In genomic region chr5:108313065-108313860, GRCm38 (mm10) we compare ENCODE assay signal across 8 mouse cellular contexts. TPM values are rescaled to one million over a fixed set of nuclear protein-coding genes. Genes with fewer than 3 reads are reported as not detected.
A peak's percentile ranks its signal among the peaks of the same experiment; 100 is the strongest.
DNase-seq lines count a peak whose midpoint lies in the region; ATAC-seq and TF ChIP-seq lines count a peak whose summit lies in the region.

No protein-coding gene starts in this region.

- no peak for ATAC-seq in forebrain, postnatal 0 days
- ATAC-seq in liver, embryonic 15.5 days (ENCODE audit: insufficient read depth) = peak; percentile 58

- intact Hi-C loops in heart, postnatal 36 days (cut with DNase I) = loop anchor here (2.0 to 10.0 kb wide), 3 partner anchors 44 to 278 kb away; partner anchors contain the start of genes Ccdc18, Dr1 and Tmed5

- no peaks in the 10 kb centered on the region for H3K9me3 ChIP-seq in ES-Bruce4 (replicated peaks; ENCODE audit: control insufficient read depth, insufficient read depth, low read length, poor library complexity, severe bottlenecking)
- H3K9me3 ChIP-seq in forebrain, postnatal 0 days (ENCODE audit: low read length) = no peaks in the 10 kb centered on the region
- no peaks in the 10 kb centered on the region for H3K9me3 ChIP-seq in liver, embryonic 15.5 days (replicated peaks)

- WGBS in forebrain, postnatal 0 days = 6% methylated on average over 16 of the region's 16 CpGs
- 4% methylated on average over 16 of the region's 16 CpGs for WGBS in liver, embryonic 15.5 days (ENCODE audit: insufficient replicate concordance)

- peak overlapping the region; percentile 90 for H3K4me3 ChIP-seq in ES-Bruce4 (ENCODE audit: low read depth, low read length)
- H3K4me3 ChIP-seq in forebrain, postnatal 0 days (ENCODE audit: low read depth, low read length) = peak overlapping the region; percentile 89
- H3K4me3 ChIP-seq in liver, embryonic 15.5 days (replicated peaks) = peak overlapping the region; percentile 85

- TF ChIP-seq CTCF in ES-Bruce4 (IDR thresholded peaks at IDR 0.05; ENCODE audit: low read depth, low read length) = no peak
- TF ChIP-seq CTCF in forebrain, postnatal 0 days (IDR thresholded peaks at IDR 0.05; ENCODE audit: low read depth) = no peak

- no peak overlapping the region for H3K27ac ChIP-seq in ES-Bruce4 (ENCODE audit: insufficient read depth, low read length)
- H3K27ac ChIP-seq in forebrain, postnatal 0 days (ENCODE audit: low read depth, low read length) = peak overlapping the region; percentile 84; the same call in 1 of the 2 replicates
- peak overlapping the region; percentile 84 for H3K27ac ChIP-seq in liver, embryonic 15.5 days (replicated peaks)

- H3K9ac ChIP-seq in ES-Bruce4 (ENCODE audit: low read depth, poor library complexity, severe bottlenecking) = peak overlapping the region; percentile 65
- H3K9ac ChIP-seq in forebrain, postnatal 0 days = peak overlapping the region; percentile 80
- H3K9ac ChIP-seq in liver, embryonic 15.5 days = peak overlapping the region; percentile 80

- no peak for TF ChIP-seq POLR2A in ES-Bruce4 (IDR thresholded peaks at IDR 0.05; ENCODE audit: insufficient read depth, low read length)

- no peaks in the 10 kb centered on the region for H3K27me3 ChIP-seq in ES-Bruce4 (ENCODE audit: control insufficient read depth, insufficient read depth, low read length, poor library complexity, severe bottlenecking)
- H3K27me3 ChIP-seq in forebrain, postnatal 0 days (ENCODE audit: insufficient read depth, low read length) = no peaks in the 10 kb centered on the region
- H3K27me3 ChIP-seq in liver, embryonic 15.5 days = no peaks in the 10 kb centered on the region

- H3K36me3 ChIP-seq in ES-Bruce4 (ENCODE audit: control insufficient read depth, insufficient read depth, low read length, poor library complexity, severe bottlenecking) = no peaks in the 10 kb centered on the region
- peaks cover 5% of the 10 kb centered on the region; the same call in 1 of the 2 replicates for H3K36me3 ChIP-seq in forebrain, postnatal 0 days (ENCODE audit: insufficient read depth)
- 0 out of 2 replicates have a peak, but pooled peaks cover 6% of the 10 kb centered on the region for H3K36me3 ChIP-seq in liver, embryonic 15.5 days (replicated peaks)

- H3K4me2 ChIP-seq in forebrain, postnatal 0 days (ENCODE audit: low read depth) = peak overlapping the region; percentile 56
- H3K4me2 ChIP-seq in liver, embryonic 15.5 days = peak overlapping the region; percentile 90

- no peak for TF ChIP-seq EP300 in ES-Bruce4 (IDR thresholded peaks at IDR 0.05; ENCODE audit: insufficient read depth, low read depth, low read length)

- DNase-seq in heart, adult 11 months = peak; percentile 66
- DNase-seq in heart, postnatal 36 days = no peak
- no peak for DNase-seq in forebrain, postnatal 0 days
- no peak for DNase-seq in testis, postnatal 14 days (ENCODE audit: low spot score)
- no peak for DNase-seq in adrenal gland, postnatal 10 days
- no peak for DNase-seq in frontal cortex, postnatal 36 days (ENCODE audit: low spot score in 2 of 2)

- H3K4me1 ChIP-seq in ES-Bruce4 (ENCODE audit: control insufficient read depth, insufficient read depth, low read length) = no peaks in the 10 kb centered on the region
- H3K4me1 ChIP-seq in forebrain, postnatal 0 days (ENCODE audit: insufficient read depth) = peaks cover 9% of the 10 kb centered on the region; the same call in 1 of the 2 replicates
- peaks cover 13% of the 10 kb centered on the region for H3K4me1 ChIP-seq in liver, embryonic 15.5 days (replicated peaks)

RNA-seq across cellular contexts. Expression of gene Pigg, which starts 0.9 kb away (rescaled TPM):
- total RNA-seq in heart, postnatal 36 days (2021) = 1 to 10 TPM; 10.0 TPM
- 8.7 and 10.0 TPM in 2 replicates for polyA plus RNA-seq in ES-Bruce4 (2011; ENCODE audit: insufficient read depth, insufficient read length, low read depth, missing spikeins)
- 6.0 and 6.6 TPM in 2 replicates for total RNA-seq in forebrain, postnatal 0 days (2014; rRNA removed)
- 1.2 and 2.2 TPM in 2 replicates for polyA plus RNA-seq in forebrain, postnatal 0 days (2015; fragmentation: Nextera tagmentation; extraction: Ambion mirVana)
- polyA plus RNA-seq in liver, embryonic 15.5 days (2015; fragmentation: Nextera tagmentation; extraction: Ambion mirVana) = 3.1 TPM in 2 replicates
- total RNA-seq in adrenal gland, postnatal 10 days (2021) = 1 to 10 TPM; 7.8 to 9.5 TPM

RNA-seq across cellular contexts. Expression of gene Dr1, which starts 44.6 kb away (rescaled TPM):
- 10 to 100 TPM; 20.0 to 21.1 TPM for total RNA-seq in heart, postnatal 36 days (2021)
- polyA plus RNA-seq in ES-Bruce4 (2011; ENCODE audit: insufficient read depth, insufficient read length, low read depth, missing spikeins) = 39.6 and 44.7 TPM in 2 replicates
- total RNA-seq in forebrain, postnatal 0 days (2014; rRNA removed) = 39.9 and 43.7 TPM in 2 replicates
- polyA plus RNA-seq in forebrain, postnatal 0 days (2015; fragmentation: Nextera tagmentation; extraction: Ambion mirVana) = 29.5 and 38.1 TPM in 2 replicates
- 25.0 and 25.6 TPM in 2 replicates for polyA plus RNA-seq in liver, embryonic 15.5 days (2015; fragmentation: Nextera tagmentation; extraction: Ambion mirVana)
- total RNA-seq in adrenal gland, postnatal 10 days (2021) = 10 to 100 TPM; 30.4 to 30.7 TPM

RNA-seq across cellular contexts. Expression of gene Gm42517, which starts 54.5 kb away (rescaled TPM):
- total RNA-seq in heart, postnatal 36 days (2021) = under 1 TPM; 0.78 to 0.81 TPM
- polyA plus RNA-seq in ES-Bruce4 (2011; ENCODE audit: insufficient read depth, insufficient read length, low read depth, missing spikeins) = not detected in 2 replicates
- 65.7 and 66.7 TPM in 2 replicates for total RNA-seq in forebrain, postnatal 0 days (2014; rRNA removed)
- polyA plus RNA-seq in forebrain, postnatal 0 days (2015; fragmentation: Nextera tagmentation; extraction: Ambion mirVana) = 5.2 and 6.2 TPM in 2 replicates
- 0.06 TPM in 1 of 2 replicates, not detected in the other for polyA plus RNA-seq in liver, embryonic 15.5 days (2015; fragmentation: Nextera tagmentation; extraction: Ambion mirVana)
- total RNA-seq in adrenal gland, postnatal 10 days (2021) = under 1 TPM; 0.45 to 0.82 TPM

Comparison
In these comparisons a context has a peak if more than half of its experiments do, and no peak if none do; other contexts are left out.
1. RNA of gene Gm42517, which starts 54.5 kb away (total RNA-seq): 65.7 to 66.7 TPM in forebrain, postnatal 0 days; 0.45 to 0.82 TPM in adrenal gland, postnatal 10 days and 0.78 to 0.81 TPM in heart, postnatal 36 days; every median in the first group is over 10 times any median in the second.
2. Peak in every context shown above with its lines, with median percentiles within 50 percentile points of each other: H3K4me3 ChIP-seq and H3K9ac ChIP-seq.